Mouse (Mus musculus) testis, adult 2 months (tissue): Measurements from ENCODE around the gene Nt5c2. TPM values are rescaled to one million over a fixed set of nuclear protein-coding genes. Genes with fewer than 3 reads are reported as not detected.
A peak's percentile ranks its signal among the peaks of the same experiment; 100 is the strongest.

Source experiments
- H3K27ac ChIP-seq: fragments of 200-500 bp; 2 replicates; pipeline ENCODE4 v1.5.1; 2012; ENCODE audit warnings: low read depth, low read length; ENCODE audit not compliant: control insufficient read depth, insufficient read depth
- H3K27me3 ChIP-seq: fragments of 200-500 bp; 2 replicates; pipeline ENCODE4 v1.6.1; 2012; ENCODE audit warnings: mild to moderate bottlenecking, low read length, moderate library complexity; ENCODE audit not compliant: control insufficient read depth, insufficient read depth
- H3K36me3 ChIP-seq: fragments of 200-500 bp; 2 replicates; pipeline ENCODE4 v1.6.1; 2012; ENCODE audit warnings: mild to moderate bottlenecking, low read length; ENCODE audit not compliant: control insufficient read depth, insufficient read depth
- H3K4me1 ChIP-seq: fragments of 200-500 bp; 2 replicates; pipeline ENCODE4 v1.6.1; 2012; ENCODE audit warnings: low read length; ENCODE audit not compliant: control insufficient read depth, insufficient read depth
- H3K4me3 ChIP-seq: fragments of 200-500 bp; 2 replicates; pipeline ENCODE4 v1.5.1; 2012; ENCODE audit warnings: low read depth, mild to moderate bottlenecking, low read length, moderate library complexity, mixed read lengths; ENCODE audit not compliant: control insufficient read depth
- CTCF ChIP-seq: fragments of 200-500 bp; IDR thresholded peaks from 2 replicates; pipeline ENCODE4 v1.5.1; 2012; ENCODE audit warnings: low read depth, mild to moderate bottlenecking, inconsistent platforms, low read length, moderate library complexity; ENCODE audit not compliant: control insufficient read depth, insufficient read depth, insufficient replicate concordance
- POLR2A ChIP-seq: fragments of 200-500 bp; IDR thresholded peaks from 2 replicates; pipeline ENCODE4 v1.6.1; 2012; ENCODE audit warnings: low read depth, mild to moderate bottlenecking, inconsistent platforms, low read length, moderate library complexity; ENCODE audit not compliant: control insufficient read depth
- polyA plus RNA-seq: library from polyadenylated mRNA; depleted of rRNA; stranded (reverse); fragments of >200 nt; gene quantifications from 2 replicates; pipeline ENCODE4 v1.2.3, GENCODE M21; 2012

Gene Nt5c2
- polyA plus RNA-seq, 1 experiment = 38.6 TPM

DNA sequence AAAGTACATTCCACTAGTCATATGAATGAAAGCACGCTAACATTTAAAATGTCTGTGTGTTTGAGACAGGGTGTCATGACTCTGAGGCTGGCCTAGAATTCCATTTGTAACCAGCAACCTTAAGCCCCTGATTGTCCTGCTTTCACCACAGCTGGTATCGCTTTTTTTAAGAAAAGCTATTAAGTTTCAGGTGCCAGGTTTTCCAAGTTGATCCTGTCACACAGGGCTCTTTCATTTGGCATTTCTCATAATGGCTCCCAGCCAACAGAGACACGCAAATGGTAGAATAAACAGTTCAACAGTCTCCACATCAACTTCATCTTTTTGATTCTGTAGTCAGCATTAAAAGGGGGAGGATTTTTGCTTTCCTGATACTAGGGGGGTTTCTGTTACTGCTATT, 56.4 kb downstream of the Nt5c2 start:
- Histone ChIP-seq H3K36me3 (peaks cover 2% of the 10 kb centered on the region), H3K27ac (no peak overlapping the region), H3K27me3 (no peaks in the 10 kb centered on the region), H3K4me3 (no peak overlapping the region; the same call in 1 of the 2 replicates), H3K4me1 (no peaks in the 10 kb centered on the region)
- TF ChIP-seq CTCF = no peak
- TF ChIP-seq POLR2A = no peak

GRCm38 (mm10) chr19:46957971-46958370, 57.0 kb downstream of the Nt5c2 start:
- Histone ChIP-seq H3K4me1 (no peaks in the 10 kb centered on the region), H3K4me3 (no peak overlapping the region), H3K27ac (no peak overlapping the region), H3K36me3 (peaks cover 2% of the 10 kb centered on the region), H3K27me3 (no peaks in the 10 kb centered on the region)
- TF ChIP-seq CTCF = no peak
- TF ChIP-seq POLR2A = no peak

- Histone ChIP-seq H3K27me3 (no peaks in the 10 kb centered on the region), H3K36me3 (peaks cover 2% of the 10 kb centered on the region), H3K4me1 (no peaks in the 10 kb centered on the region), H3K27ac (no peak overlapping the region), H3K4me3 (no peak overlapping the region)
- no peak for TF ChIP-seq CTCF
- TF ChIP-seq POLR2A = no peak
Observed at GRCm38 (mm10) chr19:46957001-46957400, 58.0 kb downstream of the Nt5c2 start.

DNA sequence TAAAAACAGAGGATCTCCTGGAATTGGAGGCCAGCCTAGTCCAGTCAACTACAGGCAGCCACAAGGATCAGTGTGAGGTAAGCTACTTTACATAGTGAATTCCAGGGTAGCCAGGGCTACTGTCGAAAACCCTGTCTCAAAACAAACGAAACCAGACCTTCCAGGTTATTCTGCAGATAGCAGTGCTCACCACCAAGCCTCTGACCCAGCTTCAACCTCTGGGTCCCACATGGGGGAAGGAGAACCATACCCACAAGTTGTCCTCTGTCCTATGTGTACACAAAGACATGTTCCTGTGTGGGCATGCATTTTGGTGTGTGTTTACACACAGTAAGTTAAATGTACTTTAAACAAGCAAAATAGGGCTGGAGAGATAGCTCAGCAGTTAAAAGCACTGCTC, 58.5 kb downstream of the Nt5c2 start:
- H3K4me3 ChIP-seq = no peak overlapping the region
- no peaks in the 10 kb centered on the region for H3K27me3 ChIP-seq
- TF ChIP-seq CTCF = no peak
- TF ChIP-seq POLR2A = no peak
- no peak overlapping the region for H3K27ac ChIP-seq
- H3K4me1 ChIP-seq = no peaks in the 10 kb centered on the region
- H3K36me3 ChIP-seq = peaks cover 2% of the 10 kb centered on the region

DNA sequence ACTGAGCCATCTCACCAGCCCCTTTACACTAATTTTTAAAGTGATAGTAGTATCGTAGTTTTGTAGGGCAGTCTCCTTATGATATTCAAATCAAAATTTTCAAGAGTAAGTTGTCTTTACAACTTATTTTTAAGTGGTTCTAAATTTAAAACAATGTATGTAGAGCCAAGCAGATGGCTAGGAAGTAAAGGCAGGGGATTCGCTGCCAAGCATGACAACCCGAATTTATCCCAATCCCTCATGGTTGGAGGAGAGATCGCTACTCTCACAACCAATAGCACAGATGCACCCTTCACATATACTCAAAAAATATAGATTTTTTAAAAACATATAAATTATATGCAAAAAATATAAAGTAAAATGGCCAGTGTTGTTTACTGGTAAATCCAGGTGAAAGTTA, 59.3 kb downstream of the Nt5c2 start:
- Histone ChIP-seq H3K27me3 (no peaks in the 10 kb centered on the region), H3K27ac (no peak overlapping the region), H3K4me1 (no peaks in the 10 kb centered on the region), H3K36me3 (peaks cover 2% of the 10 kb centered on the region), H3K4me3 (no peak overlapping the region)
- TF ChIP-seq CTCF (no peak), POLR2A (no peak)

DNA sequence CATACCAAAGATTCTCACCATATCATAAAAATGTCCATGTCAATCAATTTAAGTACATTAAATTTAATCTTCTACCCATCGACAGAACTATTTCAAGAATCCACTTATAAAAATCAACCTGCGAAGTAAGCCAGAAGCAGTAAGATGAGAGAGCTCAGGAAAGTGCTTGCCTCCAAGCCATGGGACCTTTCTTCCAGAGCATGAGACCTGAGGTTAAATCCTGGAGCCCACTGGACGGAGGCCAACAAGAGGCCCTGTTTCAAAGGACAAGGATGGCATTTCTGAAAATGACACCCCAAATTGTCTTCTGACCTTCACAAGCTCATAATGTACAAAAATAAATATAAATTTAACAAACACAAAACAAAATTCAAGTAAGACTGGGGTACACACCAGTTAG, 61.4 kb downstream of the Nt5c2 start:
- Histone ChIP-seq H3K4me1 (no peaks in the 10 kb centered on the region; the same call in 1 of the 2 replicates), H3K4me3 (no peak overlapping the region), H3K27ac (no peak overlapping the region), H3K27me3 (no peaks in the 10 kb centered on the region), H3K36me3 (no peaks in the 10 kb centered on the region; the same call in none of the 2 replicates)
- TF ChIP-seq POLR2A (no peak), CTCF (no peak)

- peak overlapping the region; percentile 58; the same call in 1 of the 2 replicates for H3K27ac ChIP-seq
- no peaks in the 10 kb centered on the region; the same call in 1 of the 2 replicates for H3K4me1 ChIP-seq
- TF ChIP-seq CTCF (no peak), POLR2A (no peak)
- no peak overlapping the region for H3K4me3 ChIP-seq
- H3K27me3 ChIP-seq = no peaks in the 10 kb centered on the region
- no peaks in the 10 kb centered on the region; the same call in none of the 2 replicates for H3K36me3 ChIP-seq
Observed at GRCm38 (mm10) chr19:46952986-46953385, 62.0 kb downstream of the Nt5c2 start.

DNA sequence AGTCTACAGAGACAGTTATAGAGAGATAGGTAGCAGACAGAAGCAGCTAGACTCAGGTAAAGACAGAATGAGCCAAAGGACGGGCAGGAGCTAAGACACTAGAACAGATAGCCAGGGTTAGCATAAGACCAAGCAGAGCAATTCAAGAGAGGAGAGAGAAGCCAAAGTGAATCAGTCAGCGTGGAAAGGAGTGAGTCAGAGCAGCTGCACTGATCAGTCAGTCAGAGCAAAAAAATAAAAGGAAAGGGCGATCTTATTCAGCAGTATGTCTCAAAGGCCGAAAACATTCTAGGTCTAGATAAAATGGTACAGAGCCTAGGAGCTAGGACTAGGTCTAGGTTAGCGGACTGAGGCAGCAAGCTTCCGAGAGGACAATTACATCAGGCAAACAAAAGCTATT, 70.6 kb downstream of the Nt5c2 start:
- Histone ChIP-seq H3K27me3 (no peaks in the 10 kb centered on the region), H3K36me3 (no peaks in the 10 kb centered on the region; the same call in 1 of the 2 replicates), H3K27ac (no peak overlapping the region), H3K4me3 (no peak overlapping the region), H3K4me1 (no peaks in the 10 kb centered on the region)
- no peak for TF ChIP-seq POLR2A
- no peak for TF ChIP-seq CTCF
